Mouse (Mus musculus) intestine, postnatal 0 days (tissue): ENCODE data around the gene Adgrg1. TPM values are rescaled to one million over a fixed set of nuclear protein-coding genes. Genes with fewer than 3 reads are reported as not detected.

Experiments
- ATAC-seq: fragments of 200-750 bp; cut with Nextera tagmentation; 2 replicates; pipeline ENCODE4 v1.8.0; 2017; ENCODE audit warnings: mild to moderate bottlenecking, moderate TSS enrichment, moderate library complexity
- H3K27ac ChIP-seq: fragments of 300-500 bp; sonication (generic); 2 replicates; pipeline ENCODE4 v1.5.1; 2014; ENCODE audit warnings: mild to moderate bottlenecking, low read depth, low read length, moderate library complexity
- H3K27me3 ChIP-seq: fragments of 300-500 bp; sonication (generic); replicated peaks from 2 replicates; pipeline ENCODE4 v1.6.1; 2014; ENCODE audit warnings: low read length, mixed read lengths; ENCODE audit not compliant: control insufficient read depth, insufficient read depth
- H3K36me3 ChIP-seq: fragments of 300-500 bp; sonication (generic); 2 replicates; pipeline ENCODE4 v1.6.1; 2014; ENCODE audit warnings: mild to moderate bottlenecking, moderate library complexity; ENCODE audit not compliant: control insufficient read depth, insufficient read depth
- H3K4me1 ChIP-seq: fragments of 300-500 bp; sonication (generic); replicated peaks from 2 replicates; pipeline ENCODE4 v1.6.1; 2014; ENCODE audit warnings: antibody characterized with exemption, low read length, mixed read lengths; ENCODE audit not compliant: control insufficient read depth, insufficient read depth
- H3K4me2 ChIP-seq: fragments of 300-500 bp; sonication (generic); replicated peaks from 2 replicates; pipeline ENCODE4 v1.6.1; 2014; ENCODE audit warnings: low read depth, mild to moderate bottlenecking, moderate library complexity
- H3K4me3 ChIP-seq: fragments of 300-500 bp; sonication (generic); 2 replicates; pipeline ENCODE4 v1.5.1; 2014; ENCODE audit warnings: low read depth, low read length
- H3K9ac ChIP-seq: fragments of 300-500 bp; sonication (generic); 2 replicates; pipeline ENCODE4 v1.6.1; 2014; ENCODE audit warnings: mild to moderate bottlenecking, low read depth, low read length
- H3K9me3 ChIP-seq: fragments of 300-500 bp; sonication (generic); 2 replicates; pipeline ENCODE4 v1.6.1; 2016; ENCODE audit warnings: mixed run types; ENCODE audit not compliant: control insufficient read depth
- CTCF ChIP-seq: sonication (generic); IDR thresholded peaks from 2 replicates; pipeline ENCODE4 v1.5.1; 2016; ENCODE audit warnings: low read depth, mild to moderate bottlenecking, control low read depth, antibody characterized with exemption, moderate library complexity
- WGBS: fragments of 180-500 bp; shearing (Covaris S2); extraction: QIAGEN DNeasy Blood & Tissue Kit; methylation state at CpG from one replicate; pipeline ENCODE4 v1.1.7; 2014; 5-methylcytosine and 5-hydroxymethylcytosine counted together
- polyA plus RNA-seq: library from polyadenylated mRNA; unstranded; fragments of >200 nt; fragmentation: Nextera tagmentation; extraction: Ambion mirVana; gene quantifications from 2 replicates; pipeline ENCODE4 v1.2.1, GENCODE M21; 2015

The Adgrg1 gene
- polyA plus RNA-seq, 1 experiment from 2014 or later = 22.7 TPM

DNA sequence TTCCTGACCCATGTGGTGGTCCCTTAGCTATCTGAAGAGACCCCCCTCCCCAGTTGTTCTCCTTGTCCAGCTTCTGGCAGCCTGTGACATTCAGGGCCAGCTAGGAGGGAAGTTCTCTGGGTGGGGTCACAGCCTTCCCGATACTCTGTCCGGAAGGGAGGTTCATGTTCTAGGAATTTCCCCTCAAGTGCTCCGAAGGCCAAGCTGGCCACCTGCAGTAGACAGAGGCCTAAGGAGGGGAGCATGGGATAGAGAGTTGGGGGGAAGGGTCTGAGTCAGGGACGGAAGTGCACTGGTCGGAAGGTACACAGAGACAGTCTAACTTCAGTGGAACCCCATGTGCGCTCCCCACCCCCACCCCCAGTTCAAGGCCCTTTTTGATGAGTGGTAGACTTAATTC lies 25.4 kb downstream of the Adgrg1 start:
- 51% methylated on average over 6 of the region's 6 CpGs for WGBS
- no peak overlapping the region for H3K27ac ChIP-seq
- H3K36me3 ChIP-seq = peaks cover 6% of the 10 kb centered on the region; the same call in 1 of the 2 replicates
- no peaks in the 10 kb centered on the region for H3K27me3 ChIP-seq
- H3K4me2 ChIP-seq = no peak overlapping the region
- no peaks in the 10 kb centered on the region for H3K9me3 ChIP-seq
- no peak overlapping the region for H3K9ac ChIP-seq
- H3K4me3 ChIP-seq = no peak overlapping the region
- no peak for ATAC-seq
- 0 out of 2 replicates have a peak, but pooled peaks cover 3% of the 10 kb centered on the region for H3K4me1 ChIP-seq
- TF ChIP-seq CTCF = no peak

DNA sequence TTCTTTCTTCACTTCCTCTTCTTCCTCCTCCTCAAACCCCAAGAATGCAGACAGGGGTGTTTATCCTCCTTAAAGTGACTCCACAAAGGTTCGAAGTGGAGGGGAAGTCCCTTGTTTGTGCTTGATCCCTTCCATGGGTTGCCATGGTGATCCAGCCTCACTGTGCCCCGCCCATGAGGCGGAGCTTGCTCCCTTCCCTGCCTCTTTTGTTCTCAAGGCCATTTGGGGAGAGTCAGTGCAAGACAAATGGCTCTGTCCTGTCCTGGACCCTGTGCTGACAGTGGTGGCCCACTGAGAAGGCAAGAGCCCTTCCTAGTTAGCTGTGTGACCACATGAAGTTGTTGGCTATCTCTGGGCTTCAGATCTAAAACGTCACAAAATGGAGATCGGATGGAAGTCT lies 26.1 kb downstream of the Adgrg1 start:
- ATAC-seq = no peak
- Histone ChIP-seq H3K4me1 (0 out of 2 replicates have a peak, but pooled peaks cover 3% of the 10 kb centered on the region), H3K27me3 (no peaks in the 10 kb centered on the region), H3K36me3 (peaks cover 13% of the 10 kb centered on the region), H3K4me3 (no peak overlapping the region), H3K27ac (peak overlapping the region; percentile 41; the same call in 1 of the 2 replicates), H3K9ac (no peak overlapping the region), H3K4me2 (no peak overlapping the region), H3K9me3 (no peaks in the 10 kb centered on the region)
- 22% methylated on average over 5 of the region's 5 CpGs for WGBS
- TF ChIP-seq CTCF = no peak

DNA sequence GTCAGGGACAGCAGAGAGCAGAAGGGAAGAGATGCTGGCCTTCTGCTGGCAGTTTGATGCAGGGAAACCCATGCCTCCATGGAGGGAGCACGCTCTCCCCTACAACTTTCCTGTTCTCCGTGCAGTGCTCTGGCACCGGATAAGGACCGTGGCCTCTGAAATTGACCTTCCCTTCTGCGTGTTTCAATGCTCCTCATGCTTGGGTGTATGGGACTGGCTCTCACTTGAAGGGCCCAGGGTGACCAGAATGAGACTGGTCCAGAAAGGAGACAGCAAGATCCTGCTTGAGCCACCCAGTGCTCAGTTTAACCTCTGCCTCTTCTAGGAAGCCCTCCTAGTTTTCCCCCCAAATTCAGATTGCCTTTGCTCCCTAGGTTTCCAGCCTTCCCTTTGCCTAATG lies 26.6 kb downstream of the Adgrg1 start:
- Histone ChIP-seq H3K9ac (no peak overlapping the region), H3K27ac (no peak overlapping the region), H3K36me3 (peaks cover 17% of the 10 kb centered on the region), H3K9me3 (no peaks in the 10 kb centered on the region), H3K4me2 (no peak overlapping the region), H3K4me3 (no peak overlapping the region), H3K4me1 (0 out of 2 replicates have a peak, but pooled peaks cover 3% of the 10 kb centered on the region), H3K27me3 (no peaks in the 10 kb centered on the region)
- WGBS = 71% methylated on average over 5 of the region's 5 CpGs
- TF ChIP-seq CTCF = no peak
- ATAC-seq = no peak

DNA sequence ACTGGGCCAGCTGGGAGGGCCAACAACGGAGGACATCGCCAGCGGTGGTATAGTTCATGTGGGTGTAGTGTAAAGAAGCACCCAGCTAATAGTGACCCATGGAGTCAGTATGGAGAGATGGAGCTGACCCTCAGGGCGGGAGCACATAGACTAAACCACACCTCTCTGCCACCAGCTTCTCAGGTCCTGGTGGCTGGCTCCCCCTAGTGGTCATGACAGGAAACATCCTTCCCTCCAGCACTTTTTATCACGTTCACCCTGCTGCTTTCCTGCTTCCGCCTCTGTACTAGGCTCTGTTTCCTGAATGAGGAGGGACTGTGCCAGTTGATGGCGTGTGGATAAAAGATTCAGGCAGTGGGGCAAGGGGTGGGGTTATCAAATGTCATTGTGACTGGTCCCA lies 27.1 kb downstream of the Adgrg1 start:
- H3K9ac ChIP-seq = no peak overlapping the region

DNA sequence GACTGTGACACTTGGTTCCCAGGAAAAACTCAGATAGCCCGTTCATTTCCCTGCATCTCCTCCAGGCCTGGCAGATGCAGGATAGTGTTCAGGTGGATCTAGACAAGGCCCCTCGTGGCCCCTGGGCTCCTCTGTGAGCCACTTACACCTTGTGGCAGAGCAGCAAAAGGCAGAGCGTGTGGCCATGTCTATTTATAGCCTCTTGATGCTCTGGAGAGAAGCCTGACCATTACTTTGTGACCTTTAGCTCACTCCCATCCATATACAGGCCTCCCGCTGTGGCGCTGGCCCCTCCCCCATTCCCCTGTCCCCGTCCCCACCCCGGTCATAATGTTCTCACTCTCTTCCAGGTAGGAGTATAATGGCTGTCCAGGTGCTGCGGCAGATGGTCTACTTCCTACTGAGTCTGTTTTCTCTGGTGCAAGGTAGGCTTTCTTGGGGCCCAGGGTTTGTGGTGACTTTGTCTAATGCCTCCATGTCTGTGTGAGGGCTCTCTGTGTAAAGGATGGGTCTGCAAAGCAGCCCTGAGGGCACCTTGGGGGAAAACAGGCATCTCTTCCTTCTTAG lies 27.6 kb downstream of the Adgrg1 start:
- H3K9ac ChIP-seq = no peak overlapping the region
- TF ChIP-seq CTCF = no peak
- H3K27me3 ChIP-seq = no peaks in the 10 kb centered on the region
- H3K4me1 ChIP-seq = 0 out of 2 replicates have a peak, but pooled peaks cover 3% of the 10 kb centered on the region
- ATAC-seq = peak; percentile 9; the same call in 1 of the 2 replicates
- peaks cover 27% of the 10 kb centered on the region for H3K36me3 ChIP-seq
- H3K27ac ChIP-seq = peak overlapping the region; percentile 54; the same call in 1 of the 2 replicates
- H3K4me2 ChIP-seq = 0 out of 2 replicates have a peak overlapping the region, but pooled peaks have one; percentile 1
- WGBS = 24% methylated on average over 8 of the region's 8 CpGs
- H3K9me3 ChIP-seq = no peaks in the 10 kb centered on the region
- no peak overlapping the region for H3K4me3 ChIP-seq

More for the DNA sequence above, 27.1 kb downstream of the Adgrg1 start:
- no peak overlapping the region for H3K4me2 ChIP-seq
- ATAC-seq = peak; percentile 46
- no peaks in the 10 kb centered on the region for H3K27me3 ChIP-seq
- H3K36me3 ChIP-seq = peaks cover 22% of the 10 kb centered on the region
- 0 out of 2 replicates have a peak, but pooled peaks cover 3% of the 10 kb centered on the region for H3K4me1 ChIP-seq
- H3K4me3 ChIP-seq = no peak overlapping the region
- H3K27ac ChIP-seq = peak overlapping the region; percentile 54; the same call in 1 of the 2 replicates
- TF ChIP-seq CTCF = peak; percentile 99
- 5% methylated on average over 7 of the region's 7 CpGs for WGBS
- H3K9me3 ChIP-seq = no peaks in the 10 kb centered on the region

DNA sequence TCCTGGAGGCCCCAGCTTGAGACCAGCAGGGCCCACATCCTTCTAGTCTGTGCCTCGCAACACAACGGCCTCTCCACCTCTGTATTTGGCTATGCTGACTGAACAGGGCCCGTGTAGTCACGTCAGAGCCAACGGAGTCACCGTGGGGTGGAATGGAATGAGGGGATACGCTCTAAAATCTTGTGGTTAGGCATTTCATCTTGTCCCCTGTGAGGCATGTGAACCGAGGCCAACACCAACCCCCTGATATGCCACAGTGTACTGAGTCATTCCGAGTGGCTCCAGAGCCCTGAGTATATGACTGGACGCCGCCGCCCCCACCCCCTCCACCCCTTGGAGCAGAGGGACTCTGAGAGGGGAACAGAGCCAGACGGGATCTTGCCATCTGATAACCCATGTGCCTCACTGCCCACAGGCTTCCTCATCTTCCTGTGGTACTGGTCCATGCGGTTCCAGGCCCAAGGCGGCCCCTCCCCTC lies 37.9 kb downstream of the Adgrg1 start:
- Histone ChIP-seq H3K4me2 (no peak overlapping the region), H3K9me3 (no peaks in the 10 kb centered on the region), H3K4me1 (no peaks in the 10 kb centered on the region), H3K4me3 (no peak overlapping the region), H3K36me3 (peaks cover 41% of the 10 kb centered on the region; the same call in 1 of the 2 replicates), H3K9ac (no peak overlapping the region), H3K27ac (no peak overlapping the region), H3K27me3 (no peaks in the 10 kb centered on the region)
- WGBS = 87% methylated on average over 15 of the region's 15 CpGs
- no peak for TF ChIP-seq CTCF
- ATAC-seq = no peak
